Mouse (Mus musculus) embryonic fibroblast, embryonic 13.5 days (primary cell): ENCODE data around the gene Cd44.

Source experiments
- CTCF ChIP-seq: IDR thresholded peaks from 2 replicates; pipeline ENCODE4 v1.5.1; 2011; ENCODE audit warnings: mild to moderate bottlenecking, control low read depth, low read length, moderate library complexity, borderline replicate concordance; ENCODE audit not compliant: insufficient read depth
- POLR2A ChIP-seq: IDR thresholded peaks from 2 replicates; pipeline ENCODE4 v1.6.1; 2011; ENCODE audit warnings: low read depth, mild to moderate bottlenecking, control low read depth, low read length, moderate library complexity

DNA sequence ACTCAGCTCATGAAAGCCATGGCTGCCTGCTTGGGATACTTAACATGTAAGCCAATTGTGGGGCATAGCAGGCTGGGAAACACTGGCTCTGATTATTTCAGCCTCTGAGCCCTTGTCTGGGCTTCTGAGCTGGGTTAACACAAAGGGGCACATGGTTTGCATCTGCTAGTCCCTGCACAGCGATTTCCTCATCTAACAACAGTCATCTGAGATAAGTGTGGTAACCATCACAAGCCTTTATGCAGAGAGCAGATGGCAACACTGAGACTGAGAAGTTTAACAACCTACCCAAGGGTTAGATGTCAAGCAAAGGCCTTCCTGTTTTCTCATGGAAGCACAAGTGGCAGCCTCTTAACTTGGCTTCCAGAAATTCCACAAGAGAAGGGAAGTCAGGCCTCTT is 25.3 kb downstream of the Cd44 start:
- TF ChIP-seq CTCF (no peak), POLR2A (no peak)
